Mouse (Mus musculus): ENCODE measurements around the gene Ubl7.
"Not testable (repeated sequence)": the region's sequence is repeated elsewhere in the genome, so short reads cannot be mapped to it uniquely, and the experiment has no call there.

Gene Ubl7

DNA sequence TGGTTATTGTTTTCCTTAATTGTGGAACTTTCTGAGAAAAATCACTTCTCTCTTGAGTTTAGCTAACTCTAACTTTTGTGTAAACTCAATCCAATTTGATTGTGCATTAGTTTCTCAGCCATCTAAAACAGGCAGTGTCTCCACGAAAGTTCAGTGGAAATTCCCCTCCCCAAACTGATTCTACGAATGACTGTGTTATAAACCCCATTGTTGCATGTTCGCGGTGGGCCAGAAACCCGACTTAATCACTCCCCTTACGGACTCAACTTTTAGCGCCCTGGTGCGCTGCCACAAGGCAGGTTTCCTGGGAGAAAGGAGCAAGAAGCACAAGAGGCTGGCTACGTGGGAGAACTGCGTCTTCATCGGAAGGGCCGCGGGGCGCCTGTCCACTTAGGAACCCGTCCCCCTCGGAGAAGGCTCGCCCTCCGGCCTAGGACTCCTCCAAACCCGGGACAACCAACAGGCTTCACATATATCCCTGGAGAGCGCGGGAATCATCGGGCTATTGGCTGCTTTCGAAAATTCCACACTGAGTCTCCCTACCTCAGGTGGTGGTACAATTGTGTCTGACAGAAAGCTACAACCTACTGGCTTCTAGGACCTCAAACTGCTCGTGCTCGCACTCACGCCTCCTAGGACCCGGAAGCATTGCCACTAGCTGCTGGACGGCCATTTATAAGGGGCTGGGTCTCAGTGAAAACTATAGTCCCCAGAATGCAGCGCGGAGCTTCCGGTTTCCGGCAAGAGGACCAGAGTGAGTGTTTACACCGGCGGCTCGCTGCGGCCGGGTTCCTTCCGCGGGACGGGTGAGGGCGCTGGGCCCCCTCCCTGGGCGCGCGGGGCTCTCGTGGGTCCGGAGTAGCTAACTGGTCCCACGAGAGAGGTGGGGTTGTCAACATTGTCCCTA lies at the start of gene Ubl7:
TSS of gene Ubl7 (plus strand) at position 726 of the 907 bp plus-strand sequence.
- in situ Hi-C loops (cut with MboI, MseI) = no loop called here

DNA sequence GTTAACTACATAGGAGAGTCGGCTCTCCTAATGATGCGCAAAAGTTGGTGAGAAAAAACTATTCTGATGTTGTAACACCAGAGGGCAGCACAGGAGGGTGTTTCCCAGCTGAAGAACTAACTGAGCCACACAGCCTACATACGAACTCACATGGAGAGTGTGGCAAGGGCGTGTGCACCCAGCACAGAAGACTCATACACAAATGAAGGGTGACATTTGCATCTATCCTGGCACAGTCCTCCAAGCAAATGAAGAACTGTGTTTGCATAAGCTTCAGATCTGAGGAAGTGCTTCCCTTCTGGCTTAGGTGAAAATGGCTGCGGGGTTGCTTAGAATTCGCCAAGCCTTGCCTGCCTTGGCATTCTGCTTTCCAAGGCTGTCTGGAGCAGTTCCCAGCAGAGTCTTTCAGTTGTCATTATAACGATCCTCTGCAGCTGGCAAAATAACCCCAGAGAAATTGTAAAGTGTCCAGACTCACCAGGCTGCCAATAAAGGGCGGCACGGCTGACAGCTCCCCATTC lies 48.8 kb upstream of the Ubl7 start:
- in situ Hi-C loops (cut with MboI, MseI) = loop anchor here (5.0 to 10.0 kb wide), 2 partner anchors 130 to 1613 kb away; no protein-coding TSS in a partner anchor

DNA sequence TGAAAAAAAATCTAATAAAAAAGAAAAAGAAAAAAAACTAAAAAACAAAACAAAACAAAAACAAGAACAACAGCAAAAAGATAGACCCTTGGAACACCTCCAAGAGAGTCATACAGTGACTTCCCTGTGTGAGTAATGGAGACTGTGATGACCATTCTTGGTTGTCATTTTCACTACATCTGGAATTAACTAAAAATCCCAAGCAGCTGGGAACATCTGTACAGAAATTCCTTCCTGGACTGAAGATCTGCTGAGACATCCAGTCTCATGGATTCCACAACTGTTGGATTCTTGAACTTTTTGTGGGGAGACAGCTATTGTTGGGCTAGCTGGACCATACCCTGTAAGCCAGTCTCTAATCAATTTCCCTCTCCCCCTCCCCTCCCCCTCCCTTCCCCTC lies 46.4 kb upstream of the Ubl7 start:
- in situ Hi-C loops (cut with MboI, MseI) = loop anchor here (5.0 to 10.0 kb wide), 2 partner anchors 128 to 1610 kb away; no protein-coding TSS in a partner anchor

DNA sequence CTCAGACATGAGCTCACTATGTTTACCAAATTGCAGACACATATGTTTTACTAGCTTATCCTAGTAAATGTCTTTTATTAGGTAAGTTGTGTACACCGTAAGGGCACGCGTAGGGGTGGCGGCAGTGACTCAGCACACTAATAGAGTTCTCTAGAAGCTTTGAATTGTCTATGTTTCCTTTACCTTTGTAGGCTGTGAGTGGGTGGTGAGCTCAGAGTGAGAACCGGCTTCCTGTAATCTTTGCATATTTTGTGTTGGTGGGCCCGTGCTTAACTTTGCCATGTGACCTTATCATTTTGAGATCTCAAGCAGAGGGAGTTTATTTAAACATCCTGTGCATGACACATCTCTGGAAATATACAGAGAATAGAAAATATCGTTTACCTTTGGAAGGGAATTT lies 44.2 kb upstream of the Ubl7 start:
- in situ Hi-C loops (cut with MboI, MseI) = loop anchor here in 1 of 2 experiments (5.0 to 10.0 kb wide), 3 partner anchors 41 to 1608 kb away; no protein-coding TSS in a partner anchor

DNA sequence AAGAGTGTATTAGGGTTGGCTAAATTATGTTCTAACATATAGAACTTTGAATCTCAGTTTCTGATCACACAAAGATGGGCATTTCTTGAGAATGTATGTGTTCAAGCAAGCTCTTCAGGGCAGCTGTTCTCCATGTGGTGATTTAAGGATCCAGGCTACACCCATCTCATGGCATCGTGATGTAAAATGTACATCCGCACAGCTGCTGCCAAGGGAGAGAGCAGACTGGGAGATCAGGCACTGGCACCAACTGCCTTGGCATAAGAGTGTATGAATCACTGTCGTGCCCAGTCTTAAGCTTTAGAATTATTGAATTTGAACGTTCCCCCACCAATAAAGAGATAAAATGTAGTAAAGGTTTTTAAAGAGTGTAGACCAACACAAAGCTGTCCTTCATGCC lies 43.5 kb upstream of the Ubl7 start:
- in situ Hi-C loops (cut with MboI, MseI) = loop anchor here in 1 of 2 experiments (5.0 to 10.0 kb wide), 3 partner anchors 40 to 1608 kb away; no protein-coding TSS in a partner anchor

DNA sequence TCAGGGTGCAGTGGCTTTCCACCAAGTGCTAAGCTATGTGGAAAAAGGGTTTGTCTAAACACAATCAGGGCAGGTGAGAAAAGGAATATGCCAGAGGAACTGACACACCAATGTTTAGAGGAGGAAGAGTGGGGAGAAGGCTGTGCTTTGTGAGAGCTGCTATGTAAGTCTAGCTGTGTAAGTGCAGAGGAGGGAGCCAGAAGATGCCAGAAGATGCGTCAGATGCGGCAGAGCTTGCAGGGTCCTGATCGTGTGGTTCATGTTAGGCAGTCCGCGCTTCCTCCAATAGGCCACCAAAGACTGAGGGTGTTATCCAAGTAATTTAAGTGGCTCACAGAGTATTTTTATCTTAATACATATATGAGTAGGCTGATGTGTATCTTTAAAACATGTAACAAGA lies 42.9 kb upstream of the Ubl7 start:
- in situ Hi-C loops (cut with MboI, MseI) = loop anchor here in 1 of 2 experiments (5.0 to 10.0 kb wide), 3 partner anchors 39 to 1607 kb away; no protein-coding TSS in a partner anchor

DNA sequence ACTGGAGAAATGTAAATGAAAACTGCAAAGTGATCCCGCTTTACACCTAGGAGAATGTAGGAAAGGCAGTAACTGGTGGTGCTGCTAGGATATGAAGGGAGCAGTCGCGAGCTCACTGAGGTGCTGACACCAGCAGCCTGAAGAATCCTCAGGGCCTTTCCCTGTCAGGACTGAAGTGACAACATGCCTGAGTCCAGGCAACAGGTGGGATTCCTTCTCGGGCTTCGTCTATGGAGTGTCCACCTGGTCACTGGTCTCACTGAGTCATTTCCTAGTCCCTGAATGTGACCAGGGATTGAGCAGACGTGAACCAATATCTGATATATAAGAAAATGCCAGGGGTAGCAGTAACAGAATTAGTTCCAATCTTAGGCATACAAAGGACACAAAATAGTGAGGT lies 42.0 kb upstream of the Ubl7 start:
- in situ Hi-C loops (cut with MboI, MseI) = loop anchor here in 1 of 2 experiments (5.0 to 10.0 kb wide), 3 partner anchors 39 to 1606 kb away; no protein-coding TSS in a partner anchor

DNA sequence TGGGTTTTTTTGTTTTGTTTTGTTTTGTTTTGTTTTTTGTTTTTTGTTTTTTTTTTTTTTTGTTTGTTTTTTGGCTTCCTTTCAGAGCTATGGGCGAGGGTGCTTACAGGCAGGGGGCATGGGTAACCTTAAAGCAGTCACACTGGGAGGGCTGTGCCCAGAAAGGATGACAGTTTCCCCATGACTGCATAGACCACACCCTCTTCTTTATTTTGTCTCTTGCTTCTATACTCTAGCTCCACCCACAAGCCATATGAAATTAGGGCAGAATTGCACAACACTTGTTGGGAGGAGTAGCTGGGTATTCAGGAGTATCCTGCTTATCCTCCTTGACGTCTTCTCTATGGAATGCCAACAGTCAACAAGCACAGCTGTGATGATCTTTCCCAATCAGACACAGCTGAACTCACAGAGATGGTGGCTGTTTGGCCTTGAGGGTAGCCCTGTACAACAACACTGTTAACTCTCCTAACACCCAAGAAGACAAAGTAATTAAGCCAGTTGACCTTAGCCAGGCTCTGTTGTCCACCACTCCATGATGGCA lies 40.4 kb upstream of the Ubl7 start:
- in situ Hi-C loops (cut with MboI, MseI) = no loop called here

DNA sequence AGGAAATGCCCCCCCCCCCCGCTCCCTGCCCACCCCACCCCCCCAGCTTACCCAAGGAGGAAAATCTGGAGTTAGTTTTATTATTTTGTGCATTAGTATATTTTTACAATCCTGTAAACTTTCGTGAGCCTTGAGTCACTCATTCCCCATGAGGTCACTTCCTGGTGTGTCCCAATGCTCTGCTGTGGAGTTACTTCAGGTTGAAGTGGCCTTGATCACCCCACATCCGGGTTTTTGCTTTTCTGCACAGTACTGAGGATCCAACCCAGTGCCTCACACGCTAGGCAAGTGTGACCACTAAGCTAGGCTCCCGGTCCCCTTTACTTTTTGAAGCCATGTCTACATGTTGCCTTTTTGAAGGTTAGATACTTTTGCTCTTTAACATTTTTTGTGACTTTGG lies 36.6 kb upstream of the Ubl7 start:
- in situ Hi-C loops (cut with MboI, MseI) = no loop called here

DNA sequence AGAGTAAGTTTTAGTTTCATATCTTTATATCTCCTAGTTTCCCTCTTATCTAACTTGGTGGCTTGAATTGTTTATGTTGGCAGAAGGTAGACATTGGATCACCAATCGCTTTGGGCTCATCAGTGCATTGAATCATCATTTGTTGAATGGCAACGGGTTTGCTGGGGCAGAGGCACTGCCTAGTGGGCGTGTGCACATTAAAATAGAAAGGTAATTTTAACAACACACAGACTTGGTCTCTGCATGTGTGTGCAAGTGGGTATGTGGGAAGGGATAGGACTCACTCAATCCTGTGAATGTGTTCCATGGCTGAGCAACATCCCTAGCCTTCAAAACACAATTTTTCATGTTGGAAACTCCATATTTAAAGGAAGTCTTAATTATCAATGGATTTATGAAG lies 35.8 kb upstream of the Ubl7 start:
- in situ Hi-C loops (cut with MboI, MseI) = no loop called here

DNA sequence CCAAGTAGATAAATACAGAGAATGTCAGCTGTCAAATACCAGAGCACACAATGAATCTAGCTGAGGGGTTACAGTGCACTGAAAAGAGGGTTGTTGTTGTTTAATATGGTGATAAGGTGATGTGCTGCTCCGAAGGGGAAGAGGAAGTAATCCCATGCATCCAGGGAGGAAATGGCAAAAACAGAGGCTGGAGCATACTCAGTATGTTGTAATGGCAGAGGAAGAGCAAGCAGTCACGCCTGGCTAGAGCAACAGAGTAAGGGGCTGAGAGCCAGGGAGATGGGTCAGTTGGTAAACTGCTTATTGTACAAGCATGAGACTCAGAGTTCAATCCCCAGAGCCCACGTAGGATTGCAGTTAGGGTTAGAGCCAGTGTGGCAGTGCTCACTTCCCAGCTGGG lies 31.6 kb upstream of the Ubl7 start:
- in situ Hi-C loops (cut with MboI, MseI) = no loop called here

DNA sequence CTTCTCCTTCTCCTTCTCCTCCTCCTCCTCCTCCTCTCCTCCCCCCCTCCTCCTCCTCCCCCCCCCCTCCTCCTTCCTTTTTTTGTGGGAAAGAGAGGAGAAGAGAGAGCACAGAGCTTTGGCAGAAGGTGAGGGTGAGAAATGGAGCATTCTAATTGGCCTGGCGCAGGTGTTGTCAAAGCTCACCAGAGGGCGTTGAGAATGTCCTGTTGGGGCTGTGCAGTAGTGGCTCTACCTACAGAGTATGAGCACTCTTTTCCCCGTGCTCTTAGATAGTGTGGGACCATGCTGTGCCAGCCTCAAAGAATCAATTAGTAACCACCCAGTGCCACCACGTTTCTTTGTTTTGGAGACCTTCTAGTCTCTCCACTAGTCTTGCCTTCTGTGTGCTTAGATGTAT lies 30.5 kb upstream of the Ubl7 start:
- in situ Hi-C loops (cut with MboI, MseI) = no loop called here

DNA sequence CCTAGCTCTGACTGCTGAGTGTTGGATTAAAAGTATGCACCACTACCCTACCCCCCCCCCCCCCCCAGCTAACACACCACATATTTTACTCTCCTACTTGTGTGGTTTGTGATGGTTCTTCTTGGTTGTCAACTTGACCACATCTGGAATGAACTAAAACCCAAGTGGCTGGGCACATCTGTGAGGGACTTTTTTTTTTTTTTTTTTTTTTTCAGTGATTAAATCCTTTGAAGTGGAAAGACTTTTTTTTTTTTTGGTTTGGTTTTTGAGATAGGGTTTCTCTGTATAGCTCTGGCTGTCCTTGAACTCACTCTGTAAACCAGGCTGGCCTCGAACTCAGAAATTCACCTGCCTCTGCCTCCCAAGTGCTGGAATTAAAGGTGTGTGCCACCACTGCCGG lies 29.0 kb upstream of the Ubl7 start:
- in situ Hi-C loops (cut with MboI, MseI) = not testable (repeated sequence)

DNA sequence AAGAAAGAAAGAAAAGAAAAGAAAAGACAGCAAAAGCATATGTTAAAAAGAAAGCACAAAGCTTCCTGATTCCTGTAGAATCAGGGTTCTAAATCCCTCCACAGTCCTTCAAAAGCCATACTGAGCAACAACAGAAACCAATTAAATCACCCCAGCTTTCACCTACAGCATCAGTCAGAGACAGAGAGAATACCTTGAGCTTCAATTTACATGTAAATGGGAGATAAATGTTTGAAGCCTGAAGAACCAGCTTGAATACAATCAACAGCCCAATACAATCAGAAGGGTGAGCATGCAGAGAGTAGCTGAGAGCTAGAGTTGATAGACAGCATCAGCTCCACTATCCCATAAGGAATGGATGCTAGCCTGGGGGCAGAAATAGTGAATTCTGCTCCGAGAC lies 27.4 kb upstream of the Ubl7 start:
- in situ Hi-C loops (cut with MboI, MseI) = no loop called here

DNA sequence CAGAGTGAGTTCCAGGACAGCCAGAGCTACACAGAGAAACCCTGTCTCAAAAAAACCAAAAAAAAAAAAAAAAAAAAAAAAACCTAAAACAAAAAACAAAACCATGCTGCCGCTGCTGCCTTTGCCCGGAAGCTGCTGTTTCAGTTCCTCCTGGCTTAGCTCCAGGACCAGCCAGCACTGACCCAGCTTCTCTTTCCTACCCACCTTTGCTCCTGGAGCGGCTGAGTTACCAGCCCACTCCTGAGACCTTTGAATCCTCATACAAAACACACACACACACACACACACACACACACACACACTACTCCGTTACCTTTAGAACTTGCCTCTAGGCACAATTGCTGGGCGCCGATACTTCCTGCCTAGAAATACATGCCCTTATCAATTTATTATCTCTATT lies 22.7 kb upstream of the Ubl7 start:
- in situ Hi-C loops (cut with MboI, MseI) = no loop called here

DNA sequence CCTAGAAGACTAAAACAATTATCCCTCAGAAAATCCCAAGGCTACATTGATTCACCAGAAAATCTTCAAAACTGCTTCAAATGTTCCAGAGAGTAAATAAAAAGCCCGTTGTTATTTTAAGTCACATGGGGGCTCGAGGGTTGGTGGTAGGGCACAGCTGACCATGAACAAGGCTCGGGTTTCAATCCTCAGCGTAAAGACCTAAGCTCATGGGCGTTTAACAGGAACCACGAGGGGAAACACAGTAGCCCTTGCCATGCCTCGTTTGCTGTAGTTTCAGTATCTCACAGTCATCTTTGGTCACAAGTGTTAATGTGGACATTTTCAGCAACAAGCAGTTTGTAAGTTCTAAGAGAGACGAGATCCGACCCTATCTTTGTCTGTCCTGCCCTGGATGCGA lies 10.3 kb upstream of the Ubl7 start:
- in situ Hi-C loops (cut with MboI, MseI) = no loop called here

DNA sequence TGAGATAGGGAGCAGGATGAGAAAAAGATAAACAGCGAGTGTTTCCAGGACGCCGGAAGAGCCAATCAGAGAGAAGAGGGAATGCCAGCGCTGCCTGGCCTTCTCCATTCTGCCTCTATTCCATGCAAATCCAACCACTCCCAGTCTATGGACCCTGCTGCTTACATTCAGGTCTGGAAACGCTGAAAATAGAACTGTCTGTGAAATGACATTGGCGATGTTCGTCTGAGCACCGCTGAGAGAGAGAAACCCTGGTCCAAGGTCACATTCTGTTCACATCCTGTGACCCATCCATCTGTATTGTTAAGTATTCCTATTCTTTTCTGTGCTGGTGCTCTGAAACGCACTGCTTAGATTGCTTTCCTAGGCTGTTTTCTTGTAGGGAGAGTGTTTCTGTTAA lies 9.6 kb upstream of the Ubl7 start:
- in situ Hi-C loops (cut with MboI, MseI) = no loop called here

DNA sequence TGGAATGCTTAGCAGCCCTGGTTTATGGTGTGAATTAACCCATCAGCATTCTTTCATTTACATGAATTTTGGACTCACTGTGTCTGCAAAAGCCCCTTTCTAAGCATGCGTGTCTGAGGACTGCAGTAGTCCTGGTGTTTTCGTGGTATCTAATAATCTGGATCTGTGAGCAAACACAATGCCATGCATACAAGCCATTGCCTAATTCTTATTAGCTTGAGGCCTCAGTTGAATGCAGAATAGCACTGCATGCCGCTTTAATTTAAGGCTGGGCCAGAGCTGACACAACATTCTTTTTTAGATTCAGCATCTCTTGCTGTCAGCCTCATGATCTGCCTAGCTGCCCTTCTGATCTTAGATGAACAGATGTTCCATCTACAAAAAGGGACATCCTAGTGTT lies 9.2 kb upstream of the Ubl7 start:
- in situ Hi-C loops (cut with MboI, MseI) = no loop called here

DNA sequence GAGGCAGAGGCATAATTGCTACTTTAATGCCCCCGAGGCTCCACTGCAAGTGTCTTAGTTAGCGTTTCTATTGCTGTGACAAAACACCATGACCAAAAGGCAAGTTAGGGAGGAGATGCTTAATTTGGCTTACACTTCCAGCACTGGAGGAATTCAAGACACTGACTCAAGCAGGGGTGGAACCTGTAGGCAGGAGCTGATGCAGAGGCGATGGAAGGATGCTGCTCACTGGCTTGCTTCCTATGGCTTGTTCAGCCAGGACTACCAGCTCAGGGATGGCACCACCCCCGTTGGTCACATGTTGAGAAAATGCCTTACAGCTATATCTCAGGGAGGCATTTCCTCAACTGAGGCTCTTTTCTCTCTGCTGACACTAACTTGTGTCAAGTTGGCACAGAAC lies 8.6 kb upstream of the Ubl7 start:
- in situ Hi-C loops (cut with MboI, MseI) = no loop called here

DNA sequence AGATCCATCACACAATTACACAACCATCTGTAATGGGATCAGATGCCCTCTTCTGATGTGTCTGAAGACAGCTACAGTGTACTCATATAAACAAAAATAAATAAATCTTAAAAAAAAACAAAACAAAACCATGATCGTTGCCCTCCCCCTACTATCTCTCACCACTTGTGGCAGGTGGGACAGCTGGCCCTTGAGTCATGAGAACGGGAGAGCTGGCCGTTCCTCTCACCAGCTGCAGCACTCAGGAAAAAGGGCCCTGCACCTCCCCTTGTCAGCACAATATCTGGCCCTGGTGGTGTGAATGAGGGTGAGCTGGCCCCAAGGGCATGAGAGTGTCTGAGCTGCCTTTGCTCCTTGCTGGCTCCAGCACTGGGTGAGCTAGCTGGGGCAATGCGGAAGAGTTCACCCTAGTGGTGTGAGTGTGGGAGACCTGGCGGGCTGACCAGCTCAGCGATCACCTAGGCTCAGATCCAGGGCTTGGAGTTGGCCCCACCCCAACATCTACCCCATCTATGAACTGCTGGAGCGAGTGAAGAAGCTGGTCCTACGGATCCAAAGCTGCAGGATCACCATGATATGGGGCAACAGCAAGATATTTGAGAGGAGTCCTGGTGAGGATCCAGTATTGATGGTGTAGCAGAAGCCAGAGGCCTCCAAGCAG lies 7.1 kb upstream of the Ubl7 start:
- in situ Hi-C loops (cut with MboI, MseI) = no loop called here

DNA sequence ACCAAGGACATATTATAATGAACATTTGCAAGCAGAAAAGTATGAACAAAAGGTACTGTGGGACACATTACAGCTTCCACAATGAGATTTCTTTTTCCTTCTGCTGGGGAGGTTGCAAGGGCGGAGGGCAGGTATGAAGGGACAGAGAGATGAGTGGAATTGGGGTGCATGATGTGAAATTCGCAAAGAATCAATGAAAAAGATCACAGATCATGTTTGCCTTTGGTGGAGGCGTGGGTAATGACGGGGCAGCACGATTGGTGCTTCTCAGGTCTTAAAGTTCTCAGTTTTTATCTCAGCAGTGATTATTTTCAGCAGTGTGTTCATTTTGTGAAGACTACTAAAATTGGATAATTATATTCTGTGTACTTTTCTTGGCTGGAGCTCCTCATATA lies 6.5 kb upstream of the Ubl7 start:
- in situ Hi-C loops (cut with MboI, MseI) = no loop called here

DNA sequence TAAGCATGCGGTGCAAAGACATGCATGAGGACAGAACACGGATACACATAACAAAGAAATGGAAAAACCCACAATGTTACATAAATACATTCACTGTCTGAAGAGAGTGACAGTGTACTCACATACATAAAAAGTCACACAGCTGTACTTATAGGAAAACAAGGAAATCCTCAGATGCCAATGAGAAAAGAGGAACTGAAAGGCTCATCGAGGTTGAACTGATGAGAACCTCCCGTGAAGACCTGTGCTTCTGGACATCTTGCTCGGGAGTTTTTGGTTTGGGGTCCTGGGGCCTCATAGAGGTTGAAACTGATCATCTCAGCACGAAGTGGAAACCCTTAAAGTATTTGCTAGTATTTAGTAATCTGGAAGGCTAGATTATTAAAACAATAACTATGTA lies 3.6 kb upstream of the Ubl7 start:
- in situ Hi-C loops (cut with MboI, MseI) = loop anchor here in 1 of 2 experiments (5.0 kb wide), 1 partner anchor 40 kb away; no protein-coding TSS in a partner anchor
